Mouse (Mus musculus) heart, embryonic 13.5 days (tissue): ENCODE data around the gene Vezt. TPM values are rescaled to one million over a fixed set of nuclear protein-coding genes. Genes with fewer than 3 reads are reported as not detected.
A peak's percentile ranks its signal among the peaks of the same experiment; 100 is the strongest.

Source experiments
- ATAC-seq: fragments of 200-750 bp; cut with Nextera tagmentation; 2 replicates; pipeline ENCODE4 v1.8.0; 2017; ENCODE audit warnings: moderate TSS enrichment; ENCODE audit not compliant: insufficient number of reproducible peaks, low FRiP score, low TSS enrichment; ENCODE audit errors: extremely low read depth
- H3K27ac ChIP-seq: fragments of 300-500 bp; sonication (generic); replicated peaks from 2 replicates; pipeline ENCODE4 v1.5.1; 2015; ENCODE audit warnings: moderate library complexity, mild to moderate bottlenecking, inconsistent platforms
- H3K27me3 ChIP-seq: fragments of 300-500 bp; sonication (generic); replicated peaks from 2 replicates; pipeline ENCODE4 v1.6.1; 2015; ENCODE audit warnings: mild to moderate bottlenecking, inconsistent platforms
- H3K36me3 ChIP-seq: fragments of 300-500 bp; sonication (generic); 2 replicates; pipeline ENCODE4 v1.6.1; 2015; ENCODE audit warnings: mild to moderate bottlenecking, inconsistent platforms
- H3K4me1 ChIP-seq: fragments of 300-500 bp; sonication (generic); 2 replicates; pipeline ENCODE4 v1.6.1; 2015; ENCODE audit warnings: inconsistent platforms
- H3K4me2 ChIP-seq: fragments of 300-500 bp; sonication (generic); 2 replicates; pipeline ENCODE4 v1.6.1; 2015; ENCODE audit warnings: inconsistent platforms, mild to moderate bottlenecking, moderate library complexity
- H3K4me3 ChIP-seq: fragments of 300-500 bp; sonication (generic); 2 replicates; pipeline ENCODE4 v1.5.1; 2015; ENCODE audit warnings: moderate library complexity, mild to moderate bottlenecking, inconsistent platforms
- H3K9ac ChIP-seq: fragments of 300-500 bp; sonication (generic); 2 replicates; pipeline ENCODE4 v1.6.1; 2015; ENCODE audit warnings: inconsistent platforms, mild to moderate bottlenecking, moderate library complexity
- H3K9me3 ChIP-seq: fragments of 300-500 bp; sonication (generic); 2 replicates; pipeline ENCODE4 v1.6.1; 2016; ENCODE audit warnings: inconsistent platforms
- WGBS: fragments of 180-500 bp; shearing (Covaris S2); methylation state at CpG from one replicate; pipeline ENCODE4 v1.1.7; 2015; ENCODE audit warnings: mixed read lengths; 5-methylcytosine and 5-hydroxymethylcytosine counted together
- microRNA counts: library from miRNA; unstranded; fragments of <30 nt; microRNA quantifications from one replicate; lab custom pipeline; 2016
- microRNA-seq: library from miRNA; unstranded; fragments of <30 nt; microRNA quantifications from one replicate; pipeline ENCODE4, GENCODE M21; 2016
- polyA plus RNA-seq: library from polyadenylated mRNA; unstranded; fragments of >200 nt; fragmentation: Nextera tagmentation; extraction: Ambion mirVana; gene quantifications from 2 replicates; pipeline ENCODE4 v1.2.1, GENCODE M21; 2015

Vezt gene
- polyA plus RNA-seq, 1 experiment from 2014 or later, result 23.2 TPM

GRCm38 (mm10) chr10:93889976-93890375 lies 145.6 kb downstream of the Vezt start:
- Histone ChIP-seq H3K9me3 (no peaks in the 10 kb centered on the region), H3K9ac (peak overlapping the region; percentile 98), H3K27ac (peak overlapping the region; percentile 92), H3K36me3 (peaks cover 21% of the 10 kb centered on the region), H3K4me3 (peak overlapping the region; percentile 93), H3K4me1 (peaks cover 12% of the 10 kb centered on the region), H3K4me2 (peak overlapping the region; percentile 86), H3K27me3 (no peaks in the 10 kb centered on the region)
- 2% methylated on average over 22 of the region's 22 CpGs for WGBS
- no peak for ATAC-seq

DNA sequence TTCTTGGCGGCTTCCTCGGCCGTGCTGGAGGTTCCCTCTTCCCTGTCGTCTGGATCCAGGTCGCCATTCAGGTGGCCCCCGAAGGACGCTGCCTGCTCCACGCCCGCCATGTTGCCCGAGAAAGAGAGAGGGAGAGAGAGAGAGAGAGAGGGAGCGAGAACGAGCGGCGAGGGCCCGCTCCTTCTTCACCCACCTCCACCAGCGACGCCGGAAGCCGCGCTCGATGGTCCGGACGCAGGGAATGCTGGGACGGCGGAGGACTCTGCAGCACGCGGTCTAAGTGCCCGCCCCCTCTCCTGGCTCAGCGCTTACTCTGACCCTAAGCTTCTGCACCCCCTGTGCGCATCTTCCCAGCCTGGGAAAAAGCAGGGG lies 146.1 kb downstream of the Vezt start:
- Histone ChIP-seq H3K36me3 (peaks cover 25% of the 10 kb centered on the region), H3K4me3 (peak overlapping the region; percentile 93), H3K4me1 (peaks cover 12% of the 10 kb centered on the region), H3K9ac (peak overlapping the region; percentile 98), H3K27me3 (no peaks in the 10 kb centered on the region), H3K9me3 (no peaks in the 10 kb centered on the region), H3K27ac (peak overlapping the region; percentile 92), H3K4me2 (peak overlapping the region; percentile 86)
- WGBS, result 0% methylated on average over 24 of the region's 30 CpGs
- ATAC-seq, result peak; percentile 94

MicroRNA genes within 50 kb of the gene (microRNA counts, 519-probe panel; counts per million panel counts)
- 4,127 counts per million, percentile 76 among the panel's probes with 10 or more counts for microRNA mmu-miR-331-3p (lab: Ali Mortazavi, UCI)
- 209 counts per million, percentile 61 among the panel's probes with 10 or more counts for microRNA mmu-miR-331-5p (lab: Ali Mortazavi, UCI)

Small RNAs within 50 kb of the gene (microRNA-seq; reads per million reads assigned to microRNA genes)
- gene Mir331, result 65.0 reads per million, percentile 48 among the genes with 10 or more reads in this experiment

Other genes with a start within 250 kb of the Vezt start
- gene Usp44, start 204.3 kb downstream of the Vezt start, polyA plus RNA-seq, result 0.29 and 0.31 TPM in 2 replicates
- gene Metap2, start 138.7 kb downstream of the Vezt start, polyA plus RNA-seq, result 141 and 148 TPM in 2 replicates
- 2.1 and 2.2 TPM in 2 replicates for gene Fgd6, start 184 bp upstream of the Vezt start, polyA plus RNA-seq
- 5.7 and 6.0 TPM in 2 replicates for gene Nr2c1, start 112.2 kb upstream of the Vezt start, polyA plus RNA-seq
- gene Ndufa12, start 162.9 kb upstream of the Vezt start, polyA plus RNA-seq, result 496 and 581 TPM in 2 replicates